Mouse (Mus musculus) spleen, postnatal 36 days (tissue): ENCODE measurements at regions not wholly inside any gene's neighbourhood (a gene's known extent, or its start where the extent isn't known, plus 50 kb on each side); places are given as distances from the start of the nearest gene placed in this dataset.

Experiments used
- DNase-seq, 2 experiments: peaks; one replicate each; pipeline ENCODE4 v3.0.0; 2022; ENCODE audit warnings: low spot score in 2 of 2, mixed read lengths in 1 of 2

- no peak for DNase-seq
These were observed 60.6 kb upstream of the Kras start for GRCm38 (mm10) chr6:145310601-145311000.

DNA sequence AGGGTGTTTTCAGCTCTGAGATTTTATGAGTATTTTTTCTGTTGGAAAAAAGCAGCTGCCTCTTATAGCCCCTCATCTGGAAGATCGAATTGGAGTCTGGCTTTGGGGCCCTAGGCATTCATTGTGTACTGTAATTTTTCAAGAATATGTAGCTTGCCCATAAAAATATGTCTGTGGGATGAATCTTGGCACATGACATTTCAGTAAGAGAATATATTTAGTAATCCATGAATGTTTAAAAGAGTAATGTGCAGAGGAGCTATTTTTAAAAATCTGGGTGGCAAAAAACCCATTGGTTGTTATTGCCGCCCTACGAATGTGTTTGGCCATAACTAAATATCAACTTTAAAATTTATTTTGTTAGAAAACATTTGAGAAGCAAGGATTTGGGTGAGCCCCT, 59.0 kb upstream of the Kras start:
- no peak for DNase-seq

- peak; percentile 64 to 70 for DNase-seq
These were observed 57.2 kb upstream of the Kras start for GRCm38 (mm10) chr6:145307237-145307636.

DNA sequence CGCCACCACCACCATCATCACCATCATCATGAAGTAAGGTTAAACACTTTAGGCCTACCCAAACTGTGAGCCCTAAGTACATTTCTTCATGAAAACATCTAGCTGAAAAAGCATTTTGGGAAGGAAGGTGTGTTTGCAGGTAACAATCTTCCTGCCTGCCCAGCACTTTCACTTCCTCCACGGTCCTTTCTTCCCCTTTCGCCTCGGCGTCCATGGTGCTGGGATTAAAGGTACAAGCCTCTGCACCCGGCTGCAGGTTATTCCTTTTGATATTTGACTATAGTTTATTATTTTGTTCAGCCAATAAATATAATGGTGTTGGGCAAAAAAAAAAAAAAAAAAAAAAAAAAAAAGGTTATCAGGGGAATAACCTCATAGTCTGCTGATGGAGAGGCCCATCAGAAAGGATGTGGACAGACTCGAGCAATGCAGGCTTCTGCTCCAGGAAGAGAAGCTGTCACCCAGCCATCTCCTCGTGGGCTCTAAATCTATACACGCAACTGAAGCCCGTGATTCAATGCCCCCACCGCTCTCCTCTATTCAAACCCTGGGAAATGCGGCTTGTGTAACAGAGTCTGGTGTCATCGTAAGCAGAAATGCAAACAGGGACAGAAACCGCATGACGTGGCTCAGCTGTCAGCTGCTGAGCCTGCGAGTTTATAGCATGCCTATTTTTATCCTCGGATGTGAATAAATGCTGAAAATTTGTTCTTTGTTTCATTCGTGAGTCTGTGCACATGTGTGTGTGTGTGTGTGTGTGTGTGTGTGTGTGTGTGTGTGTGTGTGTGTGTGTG, 56.5 kb upstream of the Kras start:
- peak; percentile 72 to 73 for DNase-seq

- no peak for DNase-seq
These were observed 55.6 kb upstream of the Kras start for GRCm38 (mm10) chr6:145305669-145306068.

DNA sequence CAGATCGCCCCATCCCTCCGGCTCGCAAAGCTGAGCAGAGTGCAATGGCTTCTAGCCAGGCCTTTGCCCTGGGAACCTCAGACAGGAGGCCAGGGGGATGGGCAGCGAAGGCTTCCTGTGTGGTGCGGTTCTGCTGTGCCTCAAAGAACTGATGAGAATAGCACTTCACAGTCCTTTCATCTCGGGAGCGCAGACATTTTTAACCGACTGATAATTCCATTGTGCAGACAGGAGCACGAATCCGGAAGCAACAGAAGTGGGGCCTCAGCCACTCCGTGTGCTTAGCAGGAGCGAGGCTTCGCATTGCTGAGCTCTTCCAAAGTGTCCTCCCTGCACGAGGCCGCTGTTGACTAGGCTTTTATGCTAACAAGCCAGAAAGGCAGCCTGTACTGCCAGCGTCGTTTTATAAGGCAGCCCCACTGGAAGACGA, 53.6 kb upstream of the Kras start:
- DNase-seq, result peak; percentile 67 to 69

DNA sequence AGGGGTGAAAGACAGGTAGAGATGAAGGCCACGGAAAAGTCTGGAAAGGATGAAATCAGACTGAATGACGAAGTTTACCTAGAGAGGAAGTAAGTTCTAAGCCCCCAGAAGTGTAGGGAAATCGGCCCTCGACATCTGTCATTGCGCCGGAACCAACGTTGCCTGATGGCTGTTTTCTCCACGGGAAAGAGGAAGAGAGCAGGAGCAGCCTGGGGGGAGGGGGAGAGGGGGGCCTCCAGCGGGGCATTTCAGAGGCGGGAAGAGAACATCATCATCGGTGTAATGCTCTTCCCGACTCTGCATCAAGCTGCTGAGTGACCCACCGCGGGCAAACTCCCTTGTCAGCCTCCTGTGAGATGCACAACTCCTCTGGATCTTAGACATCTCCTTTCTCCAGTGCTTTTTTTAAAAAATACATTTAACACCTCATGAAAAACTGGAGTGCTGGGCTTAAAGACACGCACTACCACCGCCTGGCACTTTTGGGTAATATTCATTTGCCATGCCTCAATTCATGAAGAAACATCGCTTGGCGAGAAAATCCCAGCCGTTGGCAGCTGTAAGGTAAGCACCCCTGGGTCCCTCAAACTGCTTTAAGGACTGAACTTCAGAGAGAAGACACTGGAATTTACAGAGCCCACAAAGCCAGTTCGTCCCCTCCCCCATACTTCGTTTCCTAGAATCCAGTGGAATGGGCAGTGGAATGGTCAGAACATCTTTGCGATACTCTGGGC, 53.0 kb upstream of the Kras start:
- DNase-seq, result peak in 1 of 2 experiments; percentile 31

GRCm38 (mm10) chr6:145302105-145302504, 52.1 kb upstream of the Kras start:
- no peak for DNase-seq

DNA sequence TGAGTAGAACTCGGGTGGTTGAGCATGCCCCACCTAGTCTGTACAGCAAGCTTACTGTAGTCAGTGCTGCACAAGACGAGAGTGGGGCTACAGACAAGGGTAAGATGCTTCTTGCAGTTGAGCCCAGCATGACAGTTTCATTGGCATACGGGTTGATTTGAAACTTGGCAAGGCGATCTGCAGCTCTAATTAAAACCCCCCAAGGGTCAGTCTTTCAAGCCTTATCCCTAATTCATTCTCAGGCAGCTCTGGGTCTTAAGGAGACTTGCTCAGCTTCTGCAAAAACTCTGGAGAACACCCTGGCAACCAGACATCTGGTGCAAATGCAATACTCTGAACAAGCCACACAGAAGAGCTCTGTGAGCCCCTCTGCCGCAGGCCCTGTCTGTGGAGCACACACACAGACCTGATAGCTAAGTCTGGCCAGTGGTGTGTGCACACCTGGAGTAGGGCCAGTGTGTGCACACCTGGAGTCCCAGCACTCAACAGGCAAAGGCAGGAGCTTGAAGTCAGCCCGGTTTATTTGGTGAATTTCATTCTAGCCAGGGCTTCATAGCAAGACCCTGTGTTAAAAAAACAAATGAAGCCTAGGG, 50.3 kb upstream of the Kras start:
- DNase-seq, result no peak
